Mouse (Mus musculus) kidney, adult 2 months (tissue): ENCODE measurements at regions not wholly inside any gene's neighbourhood (a gene's known extent, or its start where the extent isn't known, plus 50 kb on each side); places are given as distances from the start of the nearest gene placed in this dataset.

ENCODE experiments used
- CTCF ChIP-seq: fragments of 200-500 bp; conservative IDR thresholded peaks from 2 replicates; pipeline ENCODE4 v1.5.1; 2011; ENCODE audit warnings: low read depth, mild to moderate bottlenecking, control low read depth, low read length, moderate library complexity, mixed read lengths; ENCODE audit not compliant: insufficient read depth, insufficient read length
- POLR2A ChIP-seq: fragments of 200-500 bp; IDR thresholded peaks from one replicate; pipeline ENCODE4 v1.6.1; 2011; ENCODE audit warnings: low read depth, low read length, control low read depth

- TF ChIP-seq CTCF (no peak), POLR2A (no peak)
Observed at GRCm38 (mm10) chr4:56243863-56244262, 496.0 kb upstream of the Gm26657 start.
